ENCODE assay signal across 26 mouse cellular contexts in genomic region chr1:133611436-133611835, GRCm38 (mm10). TPM values are rescaled to one million over a fixed set of nuclear protein-coding genes. Genes with fewer than 3 reads are reported as not detected.
DNase-seq lines count a peak whose midpoint lies in the region; ATAC-seq lines count a peak whose summit lies in the region.
"Had no signal": no experiment of that assay in that cellular context is flagged by ENCODE, and none has a peak within 500 bp of the region (broad histone marks: within the 10 kb centered on the region; RNA-seq: fewer than 3 reads in every experiment).

No protein-coding gene starts in this region.

- intact Hi-C loops in heart, postnatal 25 days (cut with DNase I) = loop anchor here (2.0 to 10.0 kb wide), 4 partner anchors 49 to 567 kb away; partner anchors contain the start of genes Gm38394, Pik3c2b and Zbed6

- no peaks in the 10 kb centered on the region for H3K9me3 ChIP-seq in kidney, embryonic 16.5 days (ENCODE audit: low read length)
- H3K9me3 ChIP-seq: embryonic facial prominence, embryonic 10.5 days; embryonic facial prominence, embryonic 12.5 days; forebrain, embryonic 13.5 days; forebrain, embryonic 15.5 days; G1E had no signal

- no peaks in the 10 kb centered on the region for H3K27me3 ChIP-seq in kidney, embryonic 16.5 days (ENCODE audit: insufficient read depth, low read length)
- H3K27me3 ChIP-seq: CH12.LX; embryonic facial prominence, embryonic 12.5 days; forebrain, embryonic 13.5 days; forebrain, embryonic 15.5 days; Patski had no signal

- no peak overlapping the region for H3K4me3 ChIP-seq in kidney, embryonic 16.5 days (ENCODE audit: low read length)
- H3K4me3 ChIP-seq: embryonic facial prominence, embryonic 10.5 days; embryonic facial prominence, embryonic 12.5 days; forebrain, embryonic 13.5 days; forebrain, embryonic 15.5 days had no signal

- H3K4me1 ChIP-seq in kidney, embryonic 16.5 days (ENCODE audit: insufficient read depth, low read length) = peaks cover 9% of the 10 kb centered on the region; the same call in 1 of the 2 replicates

- H3K36me3 ChIP-seq in kidney, embryonic 16.5 days (ENCODE audit: insufficient read depth, low read length) = peaks cover 22% of the 10 kb centered on the region

- DNase-seq in heart, adult 11 months = peak; percentile 73
- DNase-seq in heart, postnatal 25 days (ENCODE audit: low spot score) = no peak
- peak; percentile 11 to 49 for DNase-seq in kidney, adult 8-10 months
- peak; percentile 17 to 18 for DNase-seq in kidney, postnatal 36 days
- DNase-seq in kidney, postnatal 10 days = no peak
- DNase-seq: adrenal gland, adult 8-10 months; adrenal gland, postnatal 14 days; adrenal gland, postnatal 36 days; B cell, adult 2 months; cerebellum, adult 11-12 months; cerebellum, adult 2 months; cerebellum, adult 9-10 months; cerebellum, postnatal 10 days; cerebellum, postnatal 25 days had no signal

- no peak overlapping the region for H3K4me2 ChIP-seq in kidney, embryonic 16.5 days (replicated peaks; ENCODE audit: low read depth, low read length)
- H3K4me2 ChIP-seq: embryonic facial prominence, embryonic 12.5 days; forebrain, embryonic 13.5 days; forebrain, embryonic 15.5 days had no signal

- no peak overlapping the region for H3K27ac ChIP-seq in kidney, embryonic 16.5 days (ENCODE audit: low read length)
- H3K27ac ChIP-seq: embryonic facial prominence, embryonic 10.5 days; embryonic facial prominence, embryonic 12.5 days; forebrain, embryonic 13.5 days; forebrain, embryonic 15.5 days had no signal

- no peak overlapping the region for H3K9ac ChIP-seq in kidney, embryonic 16.5 days (replicated peaks; ENCODE audit: low read length)
- H3K9ac ChIP-seq: embryonic facial prominence, embryonic 12.5 days; forebrain, embryonic 13.5 days; forebrain, embryonic 15.5 days had no signal

- ATAC-seq in kidney, embryonic 16.5 days (ENCODE audit: low FRiP score, low TSS enrichment) = no peak
- ATAC-seq: activated CD4-positive, CD25-positive, alpha-beta regulatory T cell, adult 4 months; CD4-positive, CD25-positive, alpha-beta regulatory T cell, adult 4 months; forebrain, embryonic 13.5 days; Patski had no signal

- 83% methylated on average over 1 of the region's 1 CpGs for WGBS in kidney, embryonic 16.5 days

RNA-seq across cellular contexts. Expression of gene Snrpe, which starts 1.3 kb away (rescaled TPM):
- 10 to 100 TPM; 69.7 to 75.6 TPM for total RNA-seq in heart, postnatal 25 days (2021)
- 597 and 606 TPM in 2 replicates for polyA plus RNA-seq in kidney, embryonic 16.5 days (2015; fragmentation: Nextera tagmentation; extraction: Ambion mirVana)

RNA-seq across cellular contexts. Expression of gene Zbed6, which starts 49.2 kb away (rescaled TPM):
- 1 to 10 TPM; 5.7 to 8.3 TPM for total RNA-seq in heart, postnatal 25 days (2021)
- not detected in 2 replicates for polyA plus RNA-seq in kidney, embryonic 16.5 days (2015; fragmentation: Nextera tagmentation; extraction: Ambion mirVana)
- polyA plus RNA-seq: activated CD4-positive, CD25-positive, alpha-beta regulatory T cell, adult 4 months; CD4-positive, CD25-positive, alpha-beta regulatory T cell, adult 4 months; embryonic facial prominence, embryonic 10.5 days; embryonic facial prominence, embryonic 12.5 days; embryonic facial prominence, embryonic 14.5 days; forebrain, embryonic 11.5 days; forebrain, embryonic 13.5 days; forebrain, embryonic 15.5 days; G1E had no signal

RNA-seq across cellular contexts. Expression of gene Gm38394, which starts 49.7 kb away (rescaled TPM):
- 10 to 100 TPM; 15.7 to 15.9 TPM for total RNA-seq in heart, postnatal 25 days (2021)
- polyA plus RNA-seq in kidney, embryonic 16.5 days (2015; fragmentation: Nextera tagmentation; extraction: Ambion mirVana) = 4.1 and 4.9 TPM in 2 replicates

Comparison
In these comparisons a context has a peak if more than half of its experiments do, and no peak if none do; other contexts are left out.
1. DNase-seq: peak in heart, adult 11 months (single experiment), kidney, adult 8-10 months (2 of 2) and kidney, postnatal 36 days (2 of 2); none in heart, postnatal 25 days (single experiment) and kidney, postnatal 10 days (single experiment).